Mouse (Mus musculus) E14TG2a.4 (cell line): ENCODE results near the gene Zdhhc8.

ENCODE experiments used
- H3K27me3 ChIP-seq: 2 replicates; pipeline ENCODE4 v1.6.1; 2014; ENCODE audit warnings: low read length, control low read depth; ENCODE audit not compliant: insufficient read depth
- H3K36me3 ChIP-seq: 2 replicates; pipeline ENCODE4 v1.6.1; 2014; ENCODE audit warnings: low read length, control low read depth; ENCODE audit not compliant: insufficient read depth
- H3K4me1 ChIP-seq: replicated peaks from 2 replicates; pipeline ENCODE4 v1.6.1; 2014; ENCODE audit warnings: low read depth, low read length, control low read depth
- H3K4me3 ChIP-seq: replicated peaks from 2 replicates; pipeline ENCODE4 v1.5.1; 2014; ENCODE audit warnings: mild to moderate bottlenecking, low read length
- H3K9me3 ChIP-seq: 2 replicates; pipeline ENCODE4 v1.6.1; 2014; ENCODE audit warnings: low read length, control low read depth
- CTCF ChIP-seq: conservative IDR thresholded peaks from 2 replicates; pipeline ENCODE4 v1.5.1; 2014; ENCODE audit warnings: low read length
- NANOG ChIP-seq: IDR thresholded peaks from 2 replicates; pipeline ENCODE4 v1.6.1; 2014; ENCODE audit warnings: borderline replicate concordance, low read length, mixed read lengths
- POU5F1 ChIP-seq: IDR thresholded peaks from 2 replicates; pipeline ENCODE4 v1.6.1; 2014; ENCODE audit warnings: low read length, borderline replicate concordance

Gene Zdhhc8

GRCm38 (mm10) chr16:18250231-18250630 lies 15.3 kb upstream of the Zdhhc8 start:
- Histone ChIP-seq H3K36me3 (peaks cover 79% of the 10 kb centered on the region), H3K27me3 (no peaks in the 10 kb centered on the region), H3K4me3 (peak overlapping the region; percentile 97), H3K9me3 (no peaks in the 10 kb centered on the region), H3K4me1 (peaks cover 56% of the 10 kb centered on the region)
- TF ChIP-seq POU5F1 (no peak), CTCF (no peak), NANOG (no peak)

GRCm38 (mm10) chr16:18249364-18249967 lies 14.5 kb upstream of the Zdhhc8 start:
- TF ChIP-seq NANOG, result no peak
- TF ChIP-seq POU5F1, result no peak
- TF ChIP-seq CTCF, result no peak
- peaks cover 79% of the 10 kb centered on the region for H3K36me3 ChIP-seq
- peak overlapping the region; percentile 97 for H3K4me3 ChIP-seq
- H3K27me3 ChIP-seq, result no peaks in the 10 kb centered on the region
- peaks cover 64% of the 10 kb centered on the region for H3K4me1 ChIP-seq
- H3K9me3 ChIP-seq, result no peaks in the 10 kb centered on the region

GRCm38 (mm10) chr16:18248433-18249363 lies 13.8 kb upstream of the Zdhhc8 start, which contains the start of the genes Trmt2a and Ranbp1:
Trmt2a (plus strand) TSS chr16:18248679.
Ranbp1 (minus strand) TSS chr16:18248732.
- peaks cover 72% of the 10 kb centered on the region for H3K4me1 ChIP-seq
- no peaks in the 10 kb centered on the region for H3K27me3 ChIP-seq
- no peak for TF ChIP-seq POU5F1
- no peak for TF ChIP-seq NANOG
- H3K9me3 ChIP-seq, result no peaks in the 10 kb centered on the region
- H3K4me3 ChIP-seq, result peak within 1 kb of the TSS; percentile 97
- H3K36me3 ChIP-seq, result peaks cover 79% of the 10 kb centered on the region

GRCm38 (mm10) chr16:18247521-18248399 lies 12.8 kb upstream of the Zdhhc8 start:
- Histone ChIP-seq H3K36me3 (peaks cover 79% of the 10 kb centered on the region), H3K4me3 (peak overlapping the region; percentile 97), H3K9me3 (no peaks in the 10 kb centered on the region), H3K27me3 (no peaks in the 10 kb centered on the region), H3K4me1 (peaks cover 78% of the 10 kb centered on the region)
- no peak for TF ChIP-seq CTCF
- no peak for TF ChIP-seq POU5F1
- no peak for TF ChIP-seq NANOG

GRCm38 (mm10) chr16:18241581-18241980 lies 6.6 kb upstream of the Zdhhc8 start:
- no peak overlapping the region for H3K4me3 ChIP-seq
- TF ChIP-seq CTCF (no peak), NANOG (no peak), POU5F1 (no peak)
- H3K27me3 ChIP-seq, result no peaks in the 10 kb centered on the region
- peaks cover 98% of the 10 kb centered on the region for H3K36me3 ChIP-seq
- no peaks in the 10 kb centered on the region for H3K9me3 ChIP-seq
- H3K4me1 ChIP-seq, result peaks cover 78% of the 10 kb centered on the region

- H3K27me3 ChIP-seq, result peaks cover 24% of the 10 kb centered on the region
- no peak overlapping the region for H3K4me3 ChIP-seq
- H3K4me1 ChIP-seq, result peaks cover 56% of the 10 kb centered on the region
- TF ChIP-seq NANOG (no peak), CTCF (no peak), POU5F1 (no peak)
- peaks cover 60% of the 10 kb centered on the region for H3K36me3 ChIP-seq
- H3K9me3 ChIP-seq, result no peaks in the 10 kb centered on the region
Observed at GRCm38 (mm10) chr16:18236676-18237501, 2.0 kb upstream of the Zdhhc8 start.

GRCm38 (mm10) chr16:18235389-18236065 lies 591 bp upstream of the Zdhhc8 start:
- H3K36me3 ChIP-seq, result peaks cover 47% of the 10 kb centered on the region
- H3K4me3 ChIP-seq, result peak overlapping the region; percentile 79
- H3K4me1 ChIP-seq, result peaks cover 49% of the 10 kb centered on the region
- TF ChIP-seq CTCF (no peak), POU5F1 (no peak), NANOG (no peak)
- no peaks in the 10 kb centered on the region for H3K9me3 ChIP-seq
- H3K27me3 ChIP-seq, result peaks cover 24% of the 10 kb centered on the region
